Mouse (Mus musculus) liver, embryonic 14.5 days (tissue): Measurements from ENCODE around the gene Zfp827. TPM values are rescaled to one million over a fixed set of nuclear protein-coding genes. Genes with fewer than 3 reads are reported as not detected.
A peak's percentile ranks its signal among the peaks of the same experiment; 100 is the strongest.

ENCODE experiments used
- ATAC-seq: fragments of 200-750 bp; cut with Nextera tagmentation; 2 replicates; pipeline ENCODE4 v1.8.0; 2017; ENCODE audit warnings: moderate number of reproducible peaks, mild to moderate bottlenecking, moderate library complexity; ENCODE audit not compliant: insufficient read depth
- DNase-seq, 3 experiments: peaks; one replicate each; pipeline ENCODE4 v3.0.0-alpha.2; 2012 to 2013; ENCODE audit warnings: low read depth in 3 of 3, low spot score in 3 of 3
- H3K27ac ChIP-seq: fragments of 300-500 bp; sonication (generic); 2 replicates; pipeline ENCODE4 v1.5.1; 2014; ENCODE audit warnings: moderate library complexity, mild to moderate bottlenecking, control low read depth, inconsistent platforms
- H3K27me3 ChIP-seq: fragments of 300-500 bp; sonication (generic); 2 replicates; pipeline ENCODE4 v1.6.1; 2014; ENCODE audit warnings: mild to moderate bottlenecking, low read length, moderate library complexity; ENCODE audit not compliant: control insufficient read depth, insufficient read depth
- H3K36me3 ChIP-seq: fragments of 300-500 bp; sonication (generic); replicated peaks from 2 replicates; pipeline ENCODE4 v1.6.1; 2014; ENCODE audit warnings: low read depth; ENCODE audit not compliant: control insufficient read depth, insufficient read depth
- H3K4me1 ChIP-seq, 2 experiments: fragments of 200-500 bp in 1 of 2; fragments of 300-500 bp in 1 of 2; sonication (generic) in 1 of 2; replicated peaks; 2 replicates each; pipeline ENCODE4 v1.6.1; 2012 to 2014; ENCODE audit warnings: antibody characterized with exemption in 1 of 2, inconsistent platforms in 1 of 2, low read length in 1 of 2; ENCODE audit not compliant: control insufficient read depth in 2 of 2, insufficient read depth in 2 of 2
- H3K4me2 ChIP-seq: fragments of 300-500 bp; sonication (generic); 2 replicates; pipeline ENCODE4 v1.6.1; 2014; ENCODE audit warnings: low read depth, mild to moderate bottlenecking, control low read depth, moderate library complexity
- H3K4me3 ChIP-seq, 2 experiments: fragments of 200-500 bp in 1 of 2; fragments of 300-500 bp in 1 of 2; sonication (generic) in 1 of 2; 2 replicates each; pipeline ENCODE4 v1.5.1; 2012 to 2014; ENCODE audit warnings: low read depth in 2 of 2, low read length in 2 of 2, mild to moderate bottlenecking in 2 of 2, control low read depth in 1 of 2, inconsistent platforms in 1 of 2, moderate library complexity in 1 of 2; ENCODE audit not compliant: insufficient read depth in 1 of 2
- H3K9ac ChIP-seq: fragments of 300-500 bp; sonication (generic); replicated peaks from 2 replicates; pipeline ENCODE4 v1.6.1; 2014; ENCODE audit warnings: mild to moderate bottlenecking, control low read depth, moderate library complexity
- H3K9me3 ChIP-seq: fragments of 300-500 bp; sonication (generic); 2 replicates; pipeline ENCODE4 v1.6.1; 2016; ENCODE audit warnings: low read length, mixed read lengths; ENCODE audit not compliant: control insufficient read depth
- CTCF ChIP-seq: IDR thresholded peaks from 2 replicates; pipeline ENCODE4 v1.5.1; 2016; ENCODE audit warnings: antibody characterized with exemption, low read depth, control low read depth
- EP300 ChIP-seq: IDR thresholded peaks from 2 replicates; pipeline ENCODE4 v1.6.1; 2016; ENCODE audit warnings: antibody characterized with exemption, low read depth
- WGBS: fragments of 180-500 bp; shearing (Covaris S2); extraction: QIAGEN DNeasy Blood & Tissue Kit; methylation state at CpG from one replicate; pipeline ENCODE4 v1.1.7; 2014; ENCODE audit not compliant: insufficient replicate concordance; 5-methylcytosine and 5-hydroxymethylcytosine counted together
- polyA plus RNA-seq, 2 experiments: library from polyadenylated mRNA; depleted of rRNA in 1 of 2; stranded (reverse) in 1 of 2; unstranded in 1 of 2; fragments of >200 nt; fragmentation: Nextera tagmentation in 1 of 2; extraction: Ambion mirVana in 1 of 2; gene quantifications; 2 replicates each; pipeline versions ENCODE4 v1.2.1 to v1.2.3; 2012 to 2014

Zfp827 gene
- polyA plus RNA-seq, 2 experiments: 0.63 to 1.1 TPM

DNA sequence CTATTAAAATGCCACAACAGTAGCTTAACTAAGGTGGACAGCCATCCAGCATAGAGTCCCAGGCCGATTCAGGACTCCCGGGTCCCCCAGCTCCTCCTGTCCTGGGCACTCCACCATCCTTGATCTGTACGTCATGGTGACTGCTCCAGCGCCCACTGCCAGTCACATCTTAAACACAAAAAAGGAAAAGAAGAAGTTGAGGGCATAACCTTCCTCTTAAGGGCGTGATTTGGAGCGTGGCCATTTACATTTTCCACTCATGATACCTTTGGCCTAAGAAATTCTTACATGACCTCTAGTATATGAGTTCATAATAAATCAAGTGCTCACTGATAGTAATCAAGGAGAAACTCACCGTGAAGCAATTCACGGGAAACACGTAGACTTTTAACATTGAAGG, 131.2 kb downstream of the Zfp827 start:
- Histone ChIP-seq H3K27me3 (no peaks in the 10 kb centered on the region), H3K9ac (no peak overlapping the region), H3K9me3 (no peaks in the 10 kb centered on the region), H3K4me1 (peaks cover 0 to 13% of the 10 kb centered on the region in 2 experiments; a peak in 2 of 4 replicates), H3K36me3 (no peaks in the 10 kb centered on the region), H3K27ac (no peak overlapping the region), H3K4me3 (no peak overlapping the region), H3K4me2 (no peak overlapping the region)
- no peak for DNase-seq
- WGBS: 73% methylated on average over 9 of the region's 9 CpGs
- ATAC-seq: no peak
- TF ChIP-seq EP300 (no peak), CTCF (no peak)

DNA sequence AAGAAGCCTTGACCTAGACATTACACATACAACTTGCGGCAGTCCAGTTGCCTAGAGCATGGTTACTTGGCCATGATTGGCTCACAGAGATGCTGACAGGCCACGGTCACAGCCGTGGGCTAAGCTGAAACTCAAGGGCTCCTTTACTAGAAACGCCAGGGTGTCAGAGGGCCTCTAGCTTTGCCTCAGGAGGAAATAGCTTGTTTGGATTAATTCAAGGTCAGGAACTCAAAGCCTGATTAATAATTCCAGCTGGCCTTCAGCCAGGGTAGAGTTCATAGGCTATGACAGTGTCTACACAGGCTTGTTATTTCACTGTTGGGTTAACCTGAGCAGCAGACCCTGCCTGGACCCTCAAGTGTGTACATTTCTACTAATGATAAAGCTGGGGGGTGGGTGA, 132.1 kb downstream of the Zfp827 start:
- ATAC-seq: no peak

DNA sequence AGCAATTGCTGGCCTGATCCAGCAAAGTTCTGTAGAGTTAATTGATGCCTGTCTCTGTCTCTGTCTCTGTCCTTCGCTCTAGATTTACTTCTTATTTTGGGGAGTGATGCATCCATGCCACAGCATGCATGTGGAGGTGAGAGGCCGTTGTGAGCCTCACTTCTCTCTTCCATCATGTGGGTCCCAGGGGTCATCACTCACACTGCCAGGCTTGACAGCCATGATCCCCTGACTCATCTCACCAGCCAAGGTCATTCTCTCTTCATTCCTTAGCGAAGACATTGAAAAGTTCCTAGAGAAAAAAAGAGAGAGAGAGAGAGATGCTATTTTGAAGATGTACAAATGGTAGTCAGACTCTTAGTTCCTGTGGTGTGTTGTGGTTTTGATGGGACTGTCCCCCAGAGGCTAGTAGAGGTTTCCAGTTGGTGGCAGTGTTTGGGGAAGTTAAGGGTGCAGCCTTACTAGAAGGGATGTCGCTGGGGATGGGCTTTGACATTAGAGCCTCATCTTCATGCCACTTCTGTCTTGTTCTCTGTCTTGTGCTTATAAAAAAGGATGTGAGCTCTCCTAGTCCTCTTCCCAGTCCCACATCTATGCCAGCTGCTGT, 133.0 kb downstream of the Zfp827 start:
- Histone ChIP-seq H3K27ac (no peak overlapping the region), H3K9me3 (no peaks in the 10 kb centered on the region), H3K27me3 (no peaks in the 10 kb centered on the region), H3K4me2 (no peak overlapping the region), H3K4me3 (no peak overlapping the region), H3K4me1 (peaks cover 0 to 13% of the 10 kb centered on the region in 2 experiments; a peak in 2 of 4 replicates), H3K36me3 (no peaks in the 10 kb centered on the region), H3K9ac (no peak overlapping the region)
- TF ChIP-seq CTCF: no peak
- no peak for TF ChIP-seq EP300
- ATAC-seq (no peak), DNase-seq (no peak)
- WGBS: 52% methylated on average over 4 of the region's 4 CpGs

More for the DNA sequence above, 132.1 kb downstream of the Zfp827 start:
- TF ChIP-seq CTCF: no peak
- no peak for TF ChIP-seq EP300
- H3K9ac ChIP-seq: no peak overlapping the region
- no peak overlapping the region for H3K4me3 ChIP-seq
- no peak for DNase-seq
- H3K4me1 ChIP-seq: peaks cover 0 to 13% of the 10 kb centered on the region in 2 experiments; a peak in 2 of 4 replicates
- WGBS: 66% methylated on average over 4 of the region's 4 CpGs
- H3K36me3 ChIP-seq: no peaks in the 10 kb centered on the region
- H3K27me3 ChIP-seq: no peaks in the 10 kb centered on the region
- no peak overlapping the region for H3K27ac ChIP-seq
- no peak overlapping the region for H3K4me2 ChIP-seq
- H3K9me3 ChIP-seq: no peaks in the 10 kb centered on the region

DNA sequence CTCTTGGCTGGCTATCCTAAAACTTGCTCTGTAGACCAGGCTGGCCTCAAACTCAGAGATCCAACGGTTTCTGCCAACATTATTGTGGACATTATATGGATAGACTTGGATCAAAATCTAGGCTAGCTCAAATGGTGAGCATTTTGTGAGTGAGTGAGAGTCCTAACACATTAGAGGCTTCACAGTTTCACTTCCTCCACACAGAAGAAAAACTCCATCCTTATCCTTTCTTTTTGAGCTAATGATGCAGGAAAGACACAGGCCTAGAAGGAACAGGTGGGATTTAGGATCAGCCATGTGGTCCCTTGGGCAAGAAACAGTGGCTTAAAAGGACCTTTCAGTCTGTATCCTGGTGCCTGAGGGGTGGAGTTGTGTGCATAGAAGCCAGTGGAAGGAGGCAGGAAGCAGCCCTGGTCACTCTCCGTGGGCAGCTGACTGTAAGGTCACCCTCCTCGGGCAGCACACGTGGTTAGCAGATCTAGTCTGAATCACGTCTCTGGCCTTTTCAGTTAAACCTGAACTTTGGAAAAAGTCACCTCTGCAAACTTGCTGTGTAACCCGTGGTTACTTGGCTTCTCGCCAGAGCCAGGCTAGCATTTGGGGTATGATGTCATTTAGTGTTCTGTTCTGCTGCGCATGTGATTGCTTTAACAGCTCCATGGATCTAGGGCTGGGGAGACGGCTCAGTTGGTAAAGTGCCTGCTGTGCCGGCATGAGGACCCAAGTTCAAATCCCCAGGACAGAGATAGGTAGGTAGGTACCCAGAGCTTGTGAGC, 134.5 kb downstream of the Zfp827 start:
- Histone ChIP-seq H3K9me3 (no peaks in the 10 kb centered on the region), H3K27me3 (no peaks in the 10 kb centered on the region), H3K36me3 (no peaks in the 10 kb centered on the region), H3K4me2 (no peak overlapping the region), H3K9ac (no peak overlapping the region), H3K4me3 (no peak overlapping the region), H3K27ac (no peak overlapping the region; the same call in 1 of the 2 replicates), H3K4me1 (peaks cover 0 to 13% of the 10 kb centered on the region in 2 experiments; a peak in 2 of 4 replicates)
- DNase-seq: peak; percentile 30 to 45 (median 33)
- WGBS: 52% methylated on average over 10 of the region's 10 CpGs
- no peak for TF ChIP-seq CTCF
- TF ChIP-seq EP300: no peak
- ATAC-seq: peak; percentile 70

DNA sequence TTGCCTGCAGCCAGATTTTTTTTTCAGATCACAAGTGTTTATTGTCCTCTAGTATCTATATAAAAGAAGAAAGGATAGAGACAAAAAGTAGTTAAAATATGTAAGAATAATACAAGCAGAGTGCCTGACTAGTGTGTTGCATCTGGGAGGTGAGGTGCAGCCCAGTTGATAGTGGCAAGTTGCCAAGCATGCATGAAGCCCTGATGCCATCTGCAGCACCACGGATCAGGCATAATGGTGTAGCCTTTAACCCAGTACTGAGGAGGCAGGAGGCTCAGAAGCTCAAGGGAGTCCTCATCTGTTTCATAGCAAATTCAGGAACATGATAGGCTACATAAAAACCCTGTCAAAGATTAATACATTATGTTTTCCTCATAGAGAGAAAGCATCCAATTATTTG, 136.1 kb downstream of the Zfp827 start:
- H3K9ac ChIP-seq: no peak overlapping the region
- H3K4me2 ChIP-seq: no peak overlapping the region
- no peak overlapping the region for H3K4me3 ChIP-seq
- H3K9me3 ChIP-seq: no peaks in the 10 kb centered on the region
- DNase-seq: no peak
- 42% methylated on average over 1 of the region's 1 CpGs for WGBS
- TF ChIP-seq EP300: no peak
- TF ChIP-seq CTCF: no peak
- H3K36me3 ChIP-seq: no peaks in the 10 kb centered on the region
- peaks cover 0 to 13% of the 10 kb centered on the region in 2 experiments; a peak in 2 of 4 replicates for H3K4me1 ChIP-seq
- ATAC-seq: no peak
- no peaks in the 10 kb centered on the region for H3K27me3 ChIP-seq
- no peak overlapping the region for H3K27ac ChIP-seq
